Mouse (Mus musculus) lung, postnatal 0 days (tissue): ENCODE data around the gene Ntn1.

Experiments
- CTCF ChIP-seq: IDR thresholded peaks from 2 replicates; pipeline ENCODE4 v1.5.1; 2016; ENCODE audit warnings: antibody characterized with exemption, mild to moderate bottlenecking
- EP300 ChIP-seq: IDR thresholded peaks from 2 replicates; pipeline ENCODE4 v1.6.1; 2016; ENCODE audit warnings: antibody characterized with exemption, mild to moderate bottlenecking, control low read depth

- TF ChIP-seq CTCF (no peak), EP300 (no peak)
These were observed 137.5 kb downstream of the Ntn1 start for GRCm38 (mm10) chr11:68263100-68263499.
